Mouse (Mus musculus) thymus, postnatal 25 days (tissue): Measurements from ENCODE around the gene Ube2h.

ENCODE experiments used
- DNase-seq: peaks from one replicate; pipeline ENCODE4 v3.0.0; 2022

The Ube2h gene

DNA sequence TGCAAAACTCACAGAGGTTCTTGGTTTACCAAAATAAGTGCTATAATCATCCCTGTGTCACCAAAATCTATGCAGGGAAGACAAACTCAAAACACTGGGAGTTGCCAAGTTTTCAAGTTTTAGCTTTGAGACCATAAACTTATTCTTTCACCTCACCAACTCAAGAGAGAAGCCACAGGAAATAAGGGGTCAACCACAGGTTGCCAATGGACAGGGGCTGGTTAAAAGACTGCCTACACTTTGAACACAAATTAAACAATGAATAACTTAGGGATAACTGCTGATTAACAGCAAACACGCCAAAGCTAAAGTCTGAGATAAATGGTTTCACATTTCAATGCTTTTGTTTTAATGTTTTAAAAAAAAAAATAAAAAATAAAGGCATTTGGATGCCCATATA lies 5.2 kb downstream of the Ube2h start:
- DNase-seq = no peak

DNA sequence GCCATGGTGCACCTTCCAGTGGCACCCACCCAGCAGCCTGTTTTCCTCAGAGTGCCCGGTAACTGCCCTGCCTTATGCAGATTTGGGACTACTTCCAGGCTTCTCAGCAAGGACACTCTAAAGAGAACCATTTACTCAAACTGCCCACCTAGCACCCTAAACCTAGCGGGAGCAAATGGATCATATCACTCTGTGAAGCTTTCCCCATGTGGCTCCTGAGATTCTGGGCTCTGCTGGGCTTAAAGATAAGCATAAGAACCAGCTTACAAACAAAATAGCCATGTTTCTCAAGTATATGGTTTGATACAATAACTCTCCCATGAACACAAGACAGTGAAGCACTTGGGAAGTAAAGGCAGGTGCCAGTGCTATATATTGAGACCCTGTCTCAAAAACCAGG lies 11.8 kb downstream of the Ube2h start:
- no peak for DNase-seq

DNA sequence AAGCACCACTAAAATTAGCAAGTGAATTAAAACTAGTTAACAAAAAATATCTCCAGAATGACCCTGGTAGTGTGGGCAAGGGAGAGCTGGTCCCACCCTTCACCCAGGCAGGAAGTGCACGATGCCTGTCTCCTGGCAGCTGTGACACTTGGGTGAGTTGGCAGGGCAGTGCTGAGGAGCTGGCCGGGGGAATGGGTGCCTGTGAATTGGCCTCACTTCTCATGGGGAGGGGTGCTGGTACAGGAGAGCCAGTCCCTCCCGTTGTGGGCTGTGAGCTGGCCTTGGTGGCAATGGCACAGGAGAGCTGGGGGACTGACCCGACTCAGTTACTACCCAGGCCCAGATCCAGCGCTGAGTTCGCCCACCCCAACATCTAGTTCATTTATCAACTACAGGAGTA lies 16.4 kb downstream of the Ube2h start:
- no peak for DNase-seq

DNA sequence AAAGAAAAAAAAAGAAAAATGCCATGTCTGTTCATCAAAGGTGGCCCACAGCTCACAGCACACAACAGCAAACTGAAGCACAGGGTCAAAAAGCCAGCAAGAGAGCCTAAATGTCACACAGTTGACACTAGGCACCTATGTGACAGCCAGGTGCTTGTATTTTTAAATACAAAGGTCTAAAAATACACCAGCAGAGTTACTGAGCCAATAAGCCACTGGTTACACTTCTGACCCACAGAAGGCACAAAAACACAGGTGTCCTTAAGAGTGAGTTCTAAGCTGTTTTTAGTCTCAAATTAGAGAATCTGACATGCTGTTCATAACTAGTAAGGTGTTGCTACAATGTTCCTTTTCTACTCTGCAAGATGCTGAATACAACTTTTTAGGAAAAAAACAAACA lies 17.7 kb downstream of the Ube2h start:
- no peak for DNase-seq

DNA sequence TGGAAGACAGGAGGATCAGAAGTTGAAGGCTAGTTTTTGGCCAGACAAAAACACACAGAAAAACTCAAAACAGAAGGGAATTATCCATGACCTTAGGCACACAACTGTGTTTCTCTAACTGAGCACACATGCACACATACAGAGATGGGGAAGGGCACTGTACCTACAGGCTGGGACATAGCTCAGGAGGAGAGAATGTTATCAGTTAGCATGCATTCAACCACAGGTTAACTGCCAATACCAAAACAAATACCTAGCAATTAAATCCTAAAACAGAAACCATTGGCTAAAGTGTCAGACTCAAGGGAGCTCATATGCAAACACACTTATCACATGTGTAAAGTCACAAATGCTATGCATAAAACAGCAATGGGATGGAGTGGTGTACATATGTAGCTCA lies 20.2 kb downstream of the Ube2h start:
- DNase-seq = no peak

DNA sequence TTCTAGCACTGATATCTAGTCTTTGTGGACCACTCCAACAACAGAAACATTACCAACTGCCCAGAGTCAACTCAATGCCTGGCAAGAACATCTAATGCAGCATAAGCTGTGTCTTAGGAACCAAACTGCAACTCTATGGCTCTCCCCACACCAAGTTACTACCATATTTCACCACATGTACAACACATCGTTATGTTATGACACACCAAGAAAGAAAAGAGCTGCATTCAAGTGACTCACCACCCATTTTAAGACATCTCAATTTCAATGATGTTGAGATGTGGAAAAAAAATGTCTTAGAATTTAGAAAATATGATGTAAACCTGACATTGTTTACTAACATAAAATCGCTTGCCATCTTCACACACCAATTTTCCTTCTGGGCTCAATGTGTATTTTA lies 22.0 kb downstream of the Ube2h start:
- DNase-seq = no peak

DNA sequence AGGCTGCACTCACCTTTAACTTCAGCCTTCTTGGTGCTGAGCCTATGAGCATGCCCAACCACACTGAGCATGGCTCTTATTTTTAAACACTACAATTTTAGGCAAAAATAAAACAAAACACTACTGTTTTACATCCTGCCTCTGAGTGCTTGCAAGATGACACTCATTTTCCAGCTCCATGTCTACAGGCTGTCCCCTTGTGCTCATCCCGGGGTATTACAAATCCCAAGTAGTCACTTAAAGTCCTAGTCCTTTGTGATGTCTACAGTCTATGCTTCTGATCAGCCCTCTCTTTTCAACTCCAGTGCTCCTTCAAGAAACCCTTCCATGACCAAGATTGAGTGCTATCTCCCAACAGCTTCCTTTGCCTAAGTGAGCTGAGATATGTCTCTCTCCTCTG lies 26.0 kb downstream of the Ube2h start:
- DNase-seq = no peak

DNA sequence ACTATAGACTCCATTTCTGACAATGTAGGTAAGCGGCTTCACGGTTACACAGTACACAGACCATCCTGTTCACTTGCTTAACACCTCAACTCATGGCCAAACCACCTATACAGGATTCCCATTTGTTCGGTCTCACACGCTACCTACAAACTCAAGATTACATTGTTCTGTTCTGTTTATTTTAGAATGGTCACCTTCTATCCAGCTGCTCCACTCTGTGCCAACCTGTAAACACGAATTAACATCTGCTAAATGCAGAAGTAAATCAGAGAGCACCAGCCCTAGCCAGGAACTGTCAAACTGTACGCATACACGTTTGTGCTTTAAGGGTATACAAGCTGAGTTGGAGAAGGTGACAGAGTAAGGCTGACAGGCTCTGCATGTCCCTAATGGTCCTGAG lies 27.5 kb downstream of the Ube2h start:
- DNase-seq = no peak

DNA sequence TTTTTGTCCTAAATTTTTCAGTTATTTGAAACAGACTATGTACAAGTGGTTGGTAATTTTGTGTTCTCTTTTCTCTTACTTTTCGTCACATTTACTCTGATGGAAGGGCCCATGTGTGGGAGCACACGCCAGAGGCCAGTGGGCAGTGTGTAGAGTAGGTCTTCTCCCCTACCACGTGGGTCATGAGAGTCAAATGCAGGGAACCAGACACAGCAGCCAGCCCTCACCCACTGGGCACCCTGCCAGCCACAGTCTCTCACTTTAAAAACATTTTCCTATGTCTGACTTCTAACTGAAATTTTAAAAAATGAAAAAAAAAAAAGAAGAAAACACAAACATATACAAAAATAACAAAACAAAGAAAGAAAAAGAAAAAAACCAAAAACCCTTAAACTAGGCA lies 28.0 kb downstream of the Ube2h start:
- DNase-seq = no peak

DNA sequence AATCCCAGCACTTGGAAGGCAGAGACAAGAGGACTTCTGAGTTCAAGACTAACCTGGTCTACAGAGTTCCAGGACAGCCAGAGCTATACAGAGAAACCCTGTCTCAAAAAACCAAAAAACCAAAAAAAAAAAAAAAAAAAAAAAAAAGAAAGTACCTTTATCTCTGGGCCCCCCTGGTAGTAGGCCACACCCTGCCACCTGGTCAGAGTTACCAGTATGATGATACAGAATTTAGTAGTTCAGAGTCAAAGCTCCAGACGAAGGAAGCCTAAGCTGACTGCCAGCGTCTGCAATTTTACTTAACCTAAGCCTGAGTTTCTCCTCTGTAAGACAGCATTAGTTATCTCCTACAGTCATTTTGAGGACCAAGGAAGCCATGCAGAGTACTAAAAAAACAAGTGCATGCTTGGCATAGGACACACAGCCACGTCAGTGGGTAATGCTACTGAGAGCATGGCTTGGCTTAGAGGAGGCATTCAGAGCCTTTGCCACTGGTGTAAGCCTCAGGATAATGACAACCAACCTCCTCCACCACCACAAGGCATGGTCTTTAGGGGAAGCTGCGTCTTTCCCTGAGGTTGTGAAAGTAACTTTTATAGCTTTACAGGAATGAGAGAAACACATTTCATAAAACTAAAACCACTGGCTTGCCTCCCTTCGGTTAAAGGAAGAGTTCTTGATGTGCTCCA lies 29.0 kb downstream of the Ube2h start:
- no peak for DNase-seq

DNA sequence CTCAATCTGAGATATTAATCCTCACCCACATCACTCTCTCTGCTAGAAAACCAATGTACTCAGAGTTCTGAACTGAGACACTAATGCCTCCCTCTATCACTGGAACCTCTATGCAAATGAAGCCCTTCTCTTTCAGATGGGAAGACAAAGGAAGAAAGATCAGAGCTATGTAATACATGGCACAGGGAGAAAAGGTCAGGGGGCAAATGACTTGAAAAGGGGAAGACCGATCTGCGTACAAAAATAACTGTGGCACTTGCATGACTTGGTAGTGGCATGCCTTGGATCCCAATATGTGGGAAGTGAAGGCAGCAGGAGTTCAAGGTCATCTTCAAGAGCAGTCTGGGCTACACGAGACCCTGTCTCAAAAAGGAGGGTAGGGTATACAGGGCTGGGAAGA lies 31.4 kb downstream of the Ube2h start:
- no peak for DNase-seq

DNA sequence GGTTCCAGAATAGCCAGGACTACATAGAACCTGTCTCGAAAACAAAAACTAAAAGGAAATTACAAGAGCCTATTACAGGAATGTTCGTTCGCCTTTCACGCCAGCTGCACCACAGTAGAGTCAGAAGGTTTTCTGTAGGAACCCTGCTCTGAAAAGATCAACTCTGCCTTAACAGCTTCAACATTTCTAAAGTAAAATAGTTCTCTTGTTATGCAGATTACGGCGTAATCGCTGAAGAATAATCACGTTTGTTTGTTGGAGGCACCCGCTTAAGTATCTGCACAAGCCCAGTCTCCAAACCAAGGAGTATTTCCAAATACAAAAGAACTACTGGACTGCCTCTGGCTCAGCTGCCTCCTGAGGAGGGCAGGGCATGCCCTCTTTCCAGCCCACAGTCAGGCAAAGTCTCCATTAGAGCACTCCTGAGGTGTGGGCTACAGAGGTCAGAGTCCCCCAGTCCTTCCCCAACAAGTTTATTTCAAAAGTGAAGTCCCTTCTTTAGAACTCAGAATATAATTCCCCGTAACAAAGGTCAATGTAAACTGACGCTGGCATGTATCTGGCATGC lies 31.9 kb downstream of the Ube2h start:
- DNase-seq = no peak

DNA sequence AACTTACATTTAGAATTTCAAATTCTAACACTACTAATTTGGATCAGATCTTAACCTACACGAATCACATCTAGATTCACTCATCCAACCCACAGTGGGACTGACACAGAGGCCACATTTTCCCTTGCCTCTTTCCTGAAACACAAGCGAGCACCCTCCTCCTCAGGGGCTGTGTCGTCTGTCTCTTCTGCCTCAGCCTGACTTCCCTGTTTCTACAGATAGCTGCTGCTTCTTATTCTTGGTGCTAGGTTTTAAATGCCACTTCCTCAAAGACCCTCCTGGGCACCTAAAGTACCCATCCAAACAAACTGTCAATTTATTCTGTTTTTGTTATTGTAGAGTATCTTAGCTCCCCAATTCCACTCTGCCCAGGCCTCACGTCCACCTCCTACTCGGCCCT lies 34.5 kb downstream of the Ube2h start:
- DNase-seq = no peak

DNA sequence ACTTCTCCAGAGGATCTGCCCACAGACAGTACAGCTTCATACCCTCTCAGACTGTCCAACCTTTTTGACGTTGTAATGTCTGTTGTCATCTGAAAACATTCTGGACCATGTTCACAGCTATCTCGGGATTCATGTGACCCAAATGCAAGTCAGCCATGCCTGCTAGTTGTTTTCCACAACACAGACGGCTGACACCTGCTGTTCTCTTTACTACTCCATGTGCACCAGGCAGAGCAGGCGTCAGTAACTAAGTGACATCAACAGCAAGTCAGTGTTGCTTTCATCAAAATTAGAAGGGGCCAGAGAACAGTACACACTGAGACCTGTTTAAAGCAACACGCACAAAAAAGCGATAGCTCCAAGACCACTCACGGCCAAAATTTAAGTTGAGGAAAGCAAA lies 36.9 kb downstream of the Ube2h start:
- no peak for DNase-seq

DNA sequence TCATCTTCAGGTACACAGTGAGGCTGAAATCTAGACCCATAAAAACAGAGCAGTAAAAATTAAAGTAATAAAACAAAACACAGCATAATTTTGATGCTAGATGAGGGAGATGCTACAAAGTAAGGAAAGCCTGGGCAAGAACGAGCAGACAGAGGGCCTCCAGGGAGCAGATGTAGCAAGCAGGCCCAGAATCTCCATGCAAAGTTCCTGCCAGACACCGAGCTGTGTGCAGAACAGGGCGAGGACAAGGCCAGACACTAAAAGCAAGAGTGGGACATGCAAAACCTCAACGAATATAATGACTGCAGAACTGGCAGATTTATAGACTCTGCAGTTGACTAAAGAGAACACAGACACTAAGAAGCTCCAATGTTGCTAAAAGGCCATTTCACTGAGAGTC lies 38.9 kb downstream of the Ube2h start:
- no peak for DNase-seq

DNA sequence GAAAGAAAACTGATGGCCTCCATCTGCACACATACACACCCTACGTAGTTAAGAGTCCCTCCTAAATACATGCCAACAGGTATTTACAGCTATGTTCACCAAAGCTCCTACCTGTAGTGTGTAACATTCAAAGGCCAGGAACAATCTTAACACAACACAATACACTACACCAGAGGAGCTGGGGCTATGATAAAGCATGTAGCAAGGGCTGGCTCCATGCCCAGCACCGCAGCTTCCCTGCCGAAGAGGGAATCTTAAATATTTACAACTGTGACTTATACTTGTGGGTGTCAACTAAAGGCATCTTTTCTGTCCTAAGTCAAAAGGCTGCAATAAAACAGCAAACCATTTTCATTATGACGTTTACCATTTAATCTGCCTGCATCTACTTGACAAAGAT lies 41.3 kb downstream of the Ube2h start:
- no peak for DNase-seq

DNA sequence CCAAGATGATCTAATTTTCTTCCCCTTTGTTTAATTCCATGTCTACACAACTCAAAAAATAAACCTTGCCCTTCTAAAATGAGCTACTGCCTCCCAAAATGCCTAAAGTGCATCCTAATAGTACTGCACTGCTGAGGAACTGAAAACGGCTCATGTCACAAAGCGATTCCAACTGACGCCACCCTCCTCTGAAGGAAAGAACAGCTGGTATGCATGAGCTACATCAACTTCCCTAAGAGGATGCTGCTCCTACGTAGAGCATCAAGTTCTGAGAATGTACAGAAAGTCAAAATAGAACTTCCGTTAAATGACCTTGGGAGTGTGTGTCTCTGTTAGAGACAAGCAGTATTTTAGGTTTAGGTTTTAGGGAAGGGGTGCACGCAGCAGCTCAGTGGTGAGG lies 45.1 kb downstream of the Ube2h start:
- no peak for DNase-seq

DNA sequence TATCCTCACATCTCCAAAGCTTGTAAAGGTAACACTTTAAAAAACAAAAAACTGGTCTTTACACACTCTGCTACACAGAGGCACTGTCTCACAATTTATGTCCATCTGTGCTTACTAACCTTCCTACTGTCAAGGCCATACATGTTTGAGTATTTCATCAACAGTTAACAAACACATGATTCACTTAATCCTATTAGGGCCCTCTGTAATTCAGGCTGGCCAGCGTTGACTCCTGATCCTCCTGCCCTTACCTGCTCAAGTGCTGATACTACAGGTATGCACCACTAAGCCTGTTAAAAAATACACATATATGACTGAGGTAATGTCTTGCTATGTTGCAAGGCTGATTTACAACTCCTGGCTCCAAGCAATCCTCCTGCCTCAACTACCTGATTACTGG lies 46.4 kb downstream of the Ube2h start:
- DNase-seq = no peak

DNA sequence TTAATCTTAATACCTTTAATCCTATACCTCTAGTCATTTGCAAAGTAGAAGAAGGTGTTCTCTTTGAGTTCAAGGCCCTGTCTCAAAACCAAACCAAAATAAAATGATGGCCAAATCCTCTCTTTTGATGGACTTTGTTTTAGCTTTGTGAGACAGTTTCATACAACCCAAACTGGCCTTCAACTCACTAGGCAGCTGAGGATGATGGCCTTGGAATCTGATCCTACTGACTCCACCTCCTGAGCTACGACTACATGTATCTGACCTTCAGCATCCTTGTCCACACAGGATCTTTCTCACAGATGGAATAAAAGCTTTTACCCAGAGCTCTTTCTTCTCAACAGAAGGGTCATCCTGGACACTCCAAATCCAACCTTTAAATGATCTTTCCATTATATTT lies 48.5 kb downstream of the Ube2h start:
- DNase-seq = no peak

DNA sequence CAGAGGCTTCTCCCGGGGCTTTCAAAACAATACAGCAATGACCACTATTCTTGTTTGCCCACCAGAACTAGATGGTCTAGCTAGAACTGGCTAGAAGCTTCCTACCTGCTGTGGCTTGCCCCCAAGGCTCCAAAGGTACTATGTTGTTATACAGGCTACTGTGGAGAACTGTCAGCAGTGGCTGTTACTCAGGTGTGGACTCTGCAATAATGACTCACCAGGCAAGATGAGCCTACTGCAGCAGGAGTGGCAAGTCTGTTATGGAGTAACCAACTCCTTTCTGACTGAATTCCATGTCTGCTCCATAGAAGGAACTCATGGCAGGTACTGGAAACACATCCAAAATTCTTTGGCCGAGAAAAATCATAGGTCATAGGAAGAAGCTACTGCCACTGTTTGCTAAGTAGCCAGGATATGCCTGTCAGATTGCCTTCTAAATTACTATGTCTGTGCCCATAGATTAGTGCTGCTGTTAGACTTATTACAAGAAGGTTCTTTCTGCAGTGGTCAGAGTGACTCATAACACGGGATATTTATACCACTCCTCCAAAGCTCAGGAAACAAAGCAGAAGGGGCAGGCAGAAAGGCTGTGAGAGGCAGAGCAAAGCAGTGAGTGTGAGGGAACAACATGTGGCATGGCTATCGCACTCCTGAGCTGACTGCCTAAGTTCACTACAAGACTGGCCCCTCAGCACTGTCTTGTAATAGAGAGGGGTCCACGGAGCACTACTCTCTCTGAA lies 51.9 kb downstream of the Ube2h start:
- no peak for DNase-seq

DNA sequence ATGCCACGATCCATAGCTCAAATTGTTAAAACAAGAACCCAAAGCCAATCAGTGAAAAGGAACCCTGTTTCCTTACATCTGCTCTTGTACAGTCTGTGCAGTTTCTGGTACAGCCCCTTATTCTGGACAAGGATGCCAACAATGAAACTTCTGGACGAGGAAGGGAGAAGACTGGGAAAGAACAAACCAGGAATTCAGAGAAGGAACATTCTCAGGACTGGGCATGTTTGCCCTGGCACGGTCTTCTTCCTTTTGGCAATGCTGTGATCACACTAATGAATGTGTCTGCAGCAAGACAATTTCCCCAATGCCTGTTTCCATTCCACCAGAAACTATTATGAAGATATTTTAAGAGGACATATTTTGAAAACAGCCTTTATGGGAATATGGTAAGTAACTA lies 55.6 kb downstream of the Ube2h start:
- DNase-seq = no peak

DNA sequence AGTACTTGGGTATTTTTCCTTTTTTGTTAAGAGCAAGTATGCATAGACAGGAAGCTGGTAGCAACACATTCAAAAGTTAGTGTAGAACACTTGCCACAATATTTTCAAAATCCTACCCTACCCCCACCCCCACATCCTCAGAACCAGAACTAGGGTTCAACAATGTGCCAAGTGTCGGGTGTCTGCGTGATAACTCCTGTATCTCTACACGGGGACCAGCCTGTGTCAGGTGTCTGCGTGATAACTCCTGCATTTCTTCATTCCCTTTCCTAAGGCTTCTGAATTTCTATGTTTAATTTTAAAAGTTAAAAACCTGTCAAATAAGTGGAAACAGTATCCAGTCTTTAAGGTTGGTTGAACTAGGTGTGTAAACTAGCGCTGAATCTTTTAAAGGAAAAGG lies 58.4 kb downstream of the Ube2h start:
- no peak for DNase-seq

DNA sequence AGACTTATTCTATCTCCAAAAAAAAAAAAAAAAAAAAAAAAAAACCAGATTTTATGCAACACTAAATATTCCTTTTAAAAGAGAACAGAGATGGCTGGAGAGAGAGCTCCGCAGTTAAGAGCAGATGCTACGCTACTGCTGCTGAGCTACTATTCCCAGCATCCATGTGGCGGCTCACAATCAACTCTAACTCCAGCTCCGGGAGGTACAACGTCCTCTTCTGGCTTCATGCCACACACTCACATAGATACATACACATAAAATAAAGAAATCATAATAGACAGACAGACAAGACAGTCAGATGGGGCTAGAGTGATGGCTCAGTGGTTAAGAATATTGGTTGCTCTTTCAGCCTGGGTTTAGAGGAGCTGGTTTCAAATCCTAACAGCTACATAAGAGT lies 58.9 kb downstream of the Ube2h start:
- no peak for DNase-seq

DNA sequence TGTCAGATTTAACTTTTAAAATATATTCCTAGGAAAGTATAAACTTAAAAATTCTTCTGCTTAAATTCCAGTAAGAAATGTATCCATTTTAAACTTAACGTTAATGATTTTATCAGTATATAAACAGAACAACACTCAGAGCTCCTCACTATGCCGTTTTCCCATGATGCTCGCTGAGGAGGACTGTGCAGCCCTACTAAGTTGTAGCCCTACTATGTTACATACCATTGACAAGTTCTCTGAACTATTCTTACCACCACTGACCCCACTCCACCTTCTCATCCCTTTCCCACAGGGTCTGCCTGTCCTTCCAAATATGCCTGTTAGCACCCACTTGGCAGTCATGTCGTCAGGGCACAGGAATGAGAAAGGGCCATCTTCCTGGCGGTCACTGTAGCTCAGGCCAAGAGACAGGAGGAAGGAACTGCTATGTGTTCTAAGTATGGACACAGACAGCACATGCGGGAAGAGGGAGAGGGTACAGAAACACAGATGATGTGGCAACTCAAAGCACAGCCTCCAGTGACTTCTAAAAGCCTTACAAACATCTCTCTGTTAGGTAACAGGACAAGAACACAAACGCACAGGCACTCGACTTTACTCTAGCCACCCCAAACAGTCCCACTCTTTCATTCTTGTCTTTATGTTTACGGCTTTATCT lies 60.9 kb downstream of the Ube2h start:
- no peak for DNase-seq
